In the genomic region with DNA sequence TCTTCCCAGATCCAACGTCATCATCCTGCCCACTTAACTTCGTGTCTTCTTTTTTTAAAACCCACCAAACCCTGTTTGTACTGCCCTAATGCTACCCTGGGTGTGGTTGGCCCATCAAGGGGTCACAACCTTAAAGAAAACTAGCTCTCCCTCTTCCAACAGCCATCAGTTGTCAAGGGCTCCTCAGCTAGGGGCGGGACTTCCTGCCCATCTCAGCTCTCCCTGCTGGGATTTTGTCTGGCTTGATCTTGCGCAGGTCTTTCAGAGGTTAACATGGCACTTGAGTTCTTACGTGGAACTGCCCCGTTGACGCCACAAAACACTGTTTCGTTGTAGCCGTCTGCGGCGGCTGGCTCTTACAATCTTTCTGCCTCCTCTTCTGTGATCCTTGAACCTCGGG, we compare ENCODE assay signal across 17 mouse cellular contexts. TPM values are rescaled to one million over a fixed set of nuclear protein-coding genes. Genes with fewer than 3 reads are reported as not detected.
"Had no signal": no experiment of that assay in that cellular context is flagged by ENCODE, and none has a peak within 500 bp of the region (broad histone marks: within the 10 kb centered on the region; RNA-seq: fewer than 3 reads in every experiment).

No protein-coding gene starts in this region.

- DNase-seq: lung, embryonic 14.5 days; lung, postnatal 10 days; midbrain, embryonic 14.5 days; right cerebral cortex, adult 18-20 months; right cerebral cortex, postnatal 25 days; right cerebral cortex, postnatal 4 days; spleen, adult 18-20 months; thymus, adult 18-20 months; thymus, postnatal 14 days; thymus, postnatal 36 days had no signal

- H3K27ac ChIP-seq: neural tube, embryonic 13.5 days; neural tube, embryonic 15.5 days had no signal

- H3K4me1 ChIP-seq: neural tube, embryonic 15.5 days had no signal

- H3K4me3 ChIP-seq: midbrain, embryonic 10.5 days; midbrain, embryonic 12.5 days; myocyte; neural tube, embryonic 13.5 days; neural tube, embryonic 15.5 days had no signal

- H3K9me3 ChIP-seq: midbrain, embryonic 10.5 days; midbrain, embryonic 12.5 days; neural tube, embryonic 13.5 days; neural tube, embryonic 15.5 days had no signal

- H3K36me3 ChIP-seq: midbrain, embryonic 10.5 days; midbrain, embryonic 12.5 days; neural tube, embryonic 13.5 days; neural tube, embryonic 15.5 days had no signal

- H3K4me2 ChIP-seq: lung, embryonic 14.5 days; midbrain, embryonic 12.5 days; neural tube, embryonic 13.5 days; neural tube, embryonic 15.5 days had no signal

- ATAC-seq: midbrain, embryonic 16.5 days had no signal

- H3K27me3 ChIP-seq: midbrain, embryonic 12.5 days; neural tube, embryonic 13.5 days; neural tube, embryonic 15.5 days had no signal

- H3K9ac ChIP-seq: lung, embryonic 14.5 days; midbrain, embryonic 12.5 days; neural tube, embryonic 13.5 days; neural tube, embryonic 15.5 days had no signal

RNA-seq across cellular contexts. Expression of gene Amotl2, which starts 47.6 kb away (rescaled TPM):
- total RNA-seq: megakaryocyte-erythroid progenitor cell, adult 5-6 weeks had no signal
